Mouse (Mus musculus): Measurements from ENCODE around the gene Eif4a1.

DNA sequence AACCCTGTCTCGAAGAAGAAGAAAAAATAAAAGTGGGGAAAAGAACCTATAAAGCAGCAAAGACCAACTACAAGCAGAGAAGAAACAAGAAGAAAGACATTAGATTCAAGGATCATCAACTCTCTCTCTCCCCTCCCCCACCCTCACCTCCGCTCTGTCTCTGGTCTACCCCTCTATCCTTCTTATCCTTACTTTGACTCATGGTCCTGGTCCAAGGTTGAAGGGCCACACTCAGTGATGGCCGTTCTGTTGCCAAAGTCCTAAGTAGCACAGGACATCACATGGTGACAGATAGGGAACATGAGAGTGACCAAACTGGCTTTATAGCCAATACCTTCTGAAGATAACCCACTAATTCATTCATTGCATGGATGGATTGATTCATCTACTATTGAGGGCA is 25.2 kb upstream of the Eif4a1 start:
- TF ChIP-seq CTCF (IDR thresholded peaks at IDR 0.05; ENCODE audit: extremely low read depth, insufficient read depth, low read length) (no peak), POLR2A (IDR thresholded peaks at IDR 0.05; ENCODE audit: extremely low read depth, insufficient read depth, low read length) (no peak)

Data from cortical plate, adult 2 months (tissue).